Mouse (Mus musculus): ENCODE data around the gene Vwa8. TPM values are rescaled to one million over a fixed set of nuclear protein-coding genes. Genes with fewer than 3 reads are reported as not detected.

Gene Vwa8
- polyA plus RNA-seq, 1 experiment from 2014 or later = 6.7 TPM

DNA sequence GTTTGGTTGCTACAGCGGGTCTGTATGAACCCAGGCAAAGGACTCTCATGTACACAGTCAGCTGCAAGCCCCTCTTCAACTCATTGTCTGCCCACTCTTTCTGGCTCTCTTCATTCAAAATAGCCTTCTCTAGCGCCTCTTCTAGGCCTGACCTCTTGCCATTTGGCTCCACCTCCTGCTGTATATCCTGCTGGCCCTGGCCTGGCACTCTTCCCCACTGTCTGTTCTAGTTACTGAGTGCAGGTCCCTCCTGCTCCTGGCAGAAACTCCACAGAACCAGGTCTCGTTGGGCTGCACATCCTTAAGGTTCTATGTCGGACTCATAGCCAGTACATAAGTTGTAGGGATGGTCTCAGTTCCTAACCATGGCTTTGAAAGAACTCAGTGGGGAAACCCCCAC, 293.5 kb downstream of the Vwa8 start:
- H3K27ac ChIP-seq = no peak overlapping the region
- no peak for ATAC-seq (replicated peaks)
- no peaks in the 10 kb centered on the region for H3K27me3 ChIP-seq (replicated peaks)

GRCm38 (mm10) chr14:79143696-79144095, 294.8 kb downstream of the Vwa8 start:
- no peaks in the 10 kb centered on the region for H3K27me3 ChIP-seq (replicated peaks)
- no peak overlapping the region for H3K27ac ChIP-seq
- H3K9ac ChIP-seq = no peak overlapping the region
- no peaks in the 10 kb centered on the region for H3K9me3 ChIP-seq
- H3K4me3 ChIP-seq = no peak overlapping the region
- WGBS = 93% methylated on average over 9 of the region's 9 CpGs
- no peak for ATAC-seq (replicated peaks)
- no peaks in the 10 kb centered on the region for H3K36me3 ChIP-seq (replicated peaks)
- peaks cover 15% of the 10 kb centered on the region for H3K4me1 ChIP-seq
- H3K4me2 ChIP-seq = no peak overlapping the region

More for the DNA sequence above, 293.5 kb downstream of the Vwa8 start:
- Histone ChIP-seq H3K36me3 (replicated peaks) (no peaks in the 10 kb centered on the region), H3K4me3 (no peak overlapping the region), H3K9me3 (no peaks in the 10 kb centered on the region), H3K9ac (no peak overlapping the region), H3K4me2 (no peak overlapping the region), H3K4me1 (peaks cover 15% of the 10 kb centered on the region)
- 85% methylated on average over 4 of the region's 4 CpGs for WGBS

DNA sequence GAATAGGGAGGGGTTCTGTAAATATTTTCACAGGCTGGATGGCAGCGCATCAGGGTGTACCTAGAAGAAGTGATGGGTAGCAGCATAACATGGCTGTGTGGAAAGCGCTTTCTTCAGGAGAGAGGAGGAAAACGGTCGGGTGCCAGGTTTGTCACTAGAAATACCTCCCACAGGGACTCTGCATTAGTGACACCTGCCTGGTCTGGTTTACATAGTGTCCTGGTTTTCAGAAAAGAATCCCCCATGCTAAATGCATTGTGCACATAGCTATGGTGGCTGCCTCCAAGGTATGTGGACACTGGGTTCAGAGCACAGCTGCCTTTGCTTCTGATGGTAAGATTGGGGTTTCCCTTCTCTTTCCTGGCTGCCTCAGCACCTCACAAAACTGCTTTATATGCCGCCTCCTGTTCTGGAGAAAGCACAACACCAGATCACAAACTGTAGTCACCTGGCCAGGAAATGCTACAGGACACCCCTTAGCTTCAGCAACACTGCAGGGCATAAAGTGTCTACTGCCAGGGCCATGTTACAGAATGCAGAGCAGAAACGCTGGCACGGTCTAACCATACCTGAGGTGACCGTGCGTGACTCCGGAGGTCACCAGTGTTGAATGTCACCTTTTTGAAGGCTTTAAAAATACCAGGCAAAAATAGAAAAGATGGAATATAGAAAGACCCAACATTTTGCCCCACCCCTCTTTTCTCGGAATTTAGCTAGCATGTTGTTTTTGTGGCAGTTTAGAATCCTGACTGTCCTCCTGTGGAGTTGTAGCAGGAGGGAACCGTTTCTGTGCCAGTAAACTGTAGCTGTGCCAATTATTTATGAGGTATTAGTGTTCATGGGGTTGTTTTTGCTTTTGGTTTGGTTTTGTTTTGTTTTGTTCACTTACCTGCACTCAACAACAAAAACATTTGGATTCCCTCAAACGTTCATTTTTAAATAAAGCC, 295.7 kb downstream of the Vwa8 start:
- no peak overlapping the region for H3K27ac ChIP-seq
- H3K9me3 ChIP-seq = no peaks in the 10 kb centered on the region
- no peak overlapping the region for H3K4me3 ChIP-seq
- 90% methylated on average over 13 of the region's 13 CpGs for WGBS
- no peaks in the 10 kb centered on the region for H3K36me3 ChIP-seq (replicated peaks)
- no peaks in the 10 kb centered on the region for H3K27me3 ChIP-seq (replicated peaks)
- peaks cover 14% of the 10 kb centered on the region for H3K4me1 ChIP-seq
- ATAC-seq (replicated peaks) = no peak
- H3K9ac ChIP-seq = no peak overlapping the region
- no peak overlapping the region for H3K4me2 ChIP-seq

- no peak for ATAC-seq (replicated peaks)
- no peaks in the 10 kb centered on the region for H3K9me3 ChIP-seq
Observed at GRCm38 (mm10) chr14:79151711-79152110, 302.9 kb downstream of the Vwa8 start.

GRCm38 (mm10) chr14:79153896-79154295, 305.0 kb downstream of the Vwa8 start:
- WGBS = 89% methylated on average over 6 of the region's 6 CpGs
- H3K36me3 ChIP-seq (replicated peaks) = no peaks in the 10 kb centered on the region
- no peak for ATAC-seq (replicated peaks)

More at GRCm38 (mm10) chr14:79151711-79152110, 302.9 kb downstream of the Vwa8 start:
- no peaks in the 10 kb centered on the region for H3K36me3 ChIP-seq (replicated peaks)
- no peak overlapping the region for H3K9ac ChIP-seq
- no peaks in the 10 kb centered on the region for H3K27me3 ChIP-seq (replicated peaks)
- H3K4me3 ChIP-seq = no peak overlapping the region
- WGBS = 87% methylated on average over 7 of the region's 7 CpGs
- H3K27ac ChIP-seq = no peak overlapping the region
- no peaks in the 10 kb centered on the region for H3K4me1 ChIP-seq
- no peak overlapping the region for H3K4me2 ChIP-seq

DNA sequence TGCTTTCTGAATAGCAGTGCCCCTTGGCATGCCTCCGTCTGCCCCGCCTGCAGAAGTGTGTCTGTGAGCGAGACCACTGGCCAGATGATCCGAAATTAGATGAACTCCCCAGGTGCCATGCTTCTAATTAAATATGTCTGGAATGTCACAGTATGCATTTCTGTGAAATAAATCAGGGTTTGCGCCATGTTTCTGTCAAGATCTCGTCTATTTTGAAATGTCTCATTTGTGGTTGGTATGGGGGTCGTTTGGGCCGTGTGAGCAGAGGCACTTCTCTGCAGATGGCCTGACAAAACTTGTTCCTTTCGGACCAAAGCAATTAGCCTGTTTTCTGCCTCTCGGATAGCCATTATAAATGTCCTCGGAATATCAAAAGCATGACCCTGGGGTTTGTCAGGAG, 306.1 kb downstream of the Vwa8 start:
- no peak overlapping the region for H3K27ac ChIP-seq
- WGBS = 62% methylated on average over 11 of the region's 11 CpGs
- H3K4me1 ChIP-seq = no peaks in the 10 kb centered on the region
- no peak for ATAC-seq (replicated peaks)
- H3K4me2 ChIP-seq = no peak overlapping the region
- no peaks in the 10 kb centered on the region for H3K9me3 ChIP-seq
- no peak overlapping the region for H3K4me3 ChIP-seq
- H3K36me3 ChIP-seq (replicated peaks) = no peaks in the 10 kb centered on the region
- H3K9ac ChIP-seq = no peak overlapping the region
- no peaks in the 10 kb centered on the region for H3K27me3 ChIP-seq (replicated peaks)

More at GRCm38 (mm10) chr14:79153896-79154295, 305.0 kb downstream of the Vwa8 start:
- Histone ChIP-seq H3K9ac (no peak overlapping the region), H3K27me3 (replicated peaks) (no peaks in the 10 kb centered on the region), H3K9me3 (no peaks in the 10 kb centered on the region), H3K4me1 (no peaks in the 10 kb centered on the region), H3K27ac (no peak overlapping the region), H3K4me2 (no peak overlapping the region), H3K4me3 (no peak overlapping the region)

DNA sequence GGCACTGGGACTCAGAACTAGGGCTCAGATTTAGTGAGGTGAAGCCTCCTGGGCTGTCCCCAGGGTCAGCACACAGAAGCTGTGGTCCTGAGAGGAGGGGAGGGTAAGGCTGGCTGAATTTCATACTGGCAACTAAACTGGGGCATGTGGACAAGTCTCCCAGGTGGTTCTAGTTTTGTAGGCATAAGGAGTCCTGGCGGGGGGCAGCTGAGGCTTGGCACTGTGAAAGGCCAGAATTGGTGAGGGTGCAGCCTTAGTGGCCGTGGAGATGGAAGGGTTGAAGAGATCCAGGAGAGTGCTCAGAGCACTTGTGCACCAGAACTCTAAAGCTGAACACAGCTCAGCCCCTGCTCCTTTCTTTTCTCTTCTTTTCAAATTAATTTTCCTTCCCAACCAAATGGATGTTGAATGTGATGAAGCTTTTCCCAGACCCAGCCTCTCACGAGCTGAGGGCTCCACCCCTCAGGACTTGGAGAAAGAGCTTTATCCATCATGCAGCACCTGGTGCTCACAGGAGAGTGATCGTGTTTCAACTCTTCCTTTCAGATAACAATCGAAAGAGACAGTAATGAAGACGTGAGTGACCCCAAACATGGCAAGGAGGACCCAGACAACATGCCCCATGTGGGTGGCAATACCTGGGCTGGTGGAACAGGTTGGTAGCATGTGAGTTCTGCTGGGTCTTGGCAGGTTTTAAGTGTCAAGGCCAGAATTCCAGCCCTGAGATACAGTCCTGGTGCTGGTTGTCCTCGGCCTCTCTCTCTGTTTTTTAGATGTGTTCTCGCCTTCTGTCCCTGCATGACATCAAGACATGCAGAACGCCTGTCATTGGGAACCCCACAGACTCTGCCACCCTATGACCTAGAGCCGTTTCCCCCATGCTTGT, 307.9 kb downstream of the Vwa8 start:
- H3K9me3 ChIP-seq = no peaks in the 10 kb centered on the region
- ATAC-seq (replicated peaks) = no peak
- H3K27me3 ChIP-seq (replicated peaks) = no peaks in the 10 kb centered on the region
- no peak overlapping the region for H3K4me3 ChIP-seq
- H3K27ac ChIP-seq = no peak overlapping the region
- H3K36me3 ChIP-seq (replicated peaks) = no peaks in the 10 kb centered on the region
- WGBS = 84% methylated on average over 10 of the region's 10 CpGs
- no peak overlapping the region for H3K4me2 ChIP-seq
- no peaks in the 10 kb centered on the region for H3K4me1 ChIP-seq
- no peak overlapping the region for H3K9ac ChIP-seq

- Histone ChIP-seq H3K9ac (no peak overlapping the region), H3K9me3 (no peaks in the 10 kb centered on the region), H3K4me1 (no peaks in the 10 kb centered on the region), H3K4me3 (no peak overlapping the region), H3K36me3 (replicated peaks) (no peaks in the 10 kb centered on the region), H3K27me3 (replicated peaks) (no peaks in the 10 kb centered on the region), H3K4me2 (no peak overlapping the region), H3K27ac (no peak overlapping the region)
- ATAC-seq (replicated peaks) = peak; percentile 63
- WGBS = 59% methylated on average over 16 of the region's 17 CpGs
Observed at GRCm38 (mm10) chr14:79157451-79158218, 308.8 kb downstream of the Vwa8 start.

DNA sequence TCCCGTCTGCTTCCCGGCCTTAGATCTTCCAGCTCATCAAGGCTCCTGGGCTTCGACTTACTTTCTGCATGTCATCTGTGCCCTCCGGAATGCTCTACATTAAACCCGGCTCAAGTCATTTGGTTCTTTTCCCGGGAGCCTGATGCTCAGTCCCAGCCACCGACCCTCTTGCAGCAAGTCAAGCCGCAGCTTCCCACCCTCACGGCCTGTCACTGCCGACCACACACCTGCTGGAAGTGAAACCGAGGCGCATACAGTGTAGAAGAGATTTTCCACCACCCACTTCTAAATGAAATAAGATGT, 309.3 kb downstream of the Vwa8 start:
- Histone ChIP-seq H3K27ac (no peak overlapping the region), H3K4me2 (no peak overlapping the region), H3K4me3 (no peak overlapping the region), H3K27me3 (replicated peaks) (no peaks in the 10 kb centered on the region), H3K9me3 (no peaks in the 10 kb centered on the region), H3K36me3 (replicated peaks) (no peaks in the 10 kb centered on the region), H3K9ac (no peak overlapping the region), H3K4me1 (no peaks in the 10 kb centered on the region)
- WGBS = 88% methylated on average over 12 of the region's 12 CpGs
- no peak for ATAC-seq (replicated peaks)

GRCm38 (mm10) chr14:79158673-79159200, 309.9 kb downstream of the Vwa8 start:
- no peak overlapping the region for H3K4me2 ChIP-seq
- no peak overlapping the region for H3K27ac ChIP-seq
- no peaks in the 10 kb centered on the region for H3K27me3 ChIP-seq (replicated peaks)
- ATAC-seq (replicated peaks) = no peak
- no peak overlapping the region for H3K4me3 ChIP-seq
- H3K36me3 ChIP-seq (replicated peaks) = no peaks in the 10 kb centered on the region
- H3K9ac ChIP-seq = no peak overlapping the region
- no peaks in the 10 kb centered on the region for H3K4me1 ChIP-seq
- H3K9me3 ChIP-seq = no peaks in the 10 kb centered on the region
- WGBS = 74% methylated on average over 4 of the region's 4 CpGs

DNA sequence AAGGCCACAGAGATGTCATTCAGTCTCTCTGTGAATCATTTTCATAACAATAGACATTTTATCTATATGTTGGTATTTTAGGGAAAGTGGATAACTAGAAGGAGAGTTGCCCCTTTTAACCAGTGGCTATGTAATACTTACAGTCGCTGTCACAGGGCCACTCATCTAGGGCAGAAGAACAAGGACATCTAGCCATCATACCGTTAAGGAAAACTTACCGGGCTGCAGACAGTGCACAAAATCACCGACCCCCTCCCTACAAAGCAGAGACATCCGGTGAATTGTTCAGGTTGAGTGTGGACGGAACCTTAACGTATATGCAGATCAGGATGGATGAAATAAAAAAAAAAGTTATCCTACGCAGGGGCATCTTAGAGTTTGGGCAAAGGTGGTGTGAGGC, 310.6 kb downstream of the Vwa8 start:
- H3K4me2 ChIP-seq = no peak overlapping the region
- H3K4me3 ChIP-seq = no peak overlapping the region
- H3K4me1 ChIP-seq = no peaks in the 10 kb centered on the region
- no peak overlapping the region for H3K9ac ChIP-seq
- 93% methylated on average over 8 of the region's 8 CpGs for WGBS
- H3K36me3 ChIP-seq (replicated peaks) = no peaks in the 10 kb centered on the region
- no peaks in the 10 kb centered on the region for H3K27me3 ChIP-seq (replicated peaks)
- H3K9me3 ChIP-seq = no peaks in the 10 kb centered on the region
- ATAC-seq (replicated peaks) = no peak
- H3K27ac ChIP-seq = no peak overlapping the region

GRCm38 (mm10) chr14:79160486-79160885, 311.6 kb downstream of the Vwa8 start:
- no peaks in the 10 kb centered on the region for H3K4me1 ChIP-seq
- no peak overlapping the region for H3K4me3 ChIP-seq
- H3K9ac ChIP-seq = no peak overlapping the region
- no peaks in the 10 kb centered on the region for H3K27me3 ChIP-seq (replicated peaks)
- H3K36me3 ChIP-seq (replicated peaks) = no peaks in the 10 kb centered on the region
- no peak overlapping the region for H3K4me2 ChIP-seq
- no peak overlapping the region for H3K27ac ChIP-seq
- H3K9me3 ChIP-seq = no peaks in the 10 kb centered on the region
- 90% methylated on average over 10 of the region's 10 CpGs for WGBS
- no peak for ATAC-seq (replicated peaks)
